Mouse (Mus musculus) bone marrow macrophage, adult 2 months (primary cell): ENCODE results near the gene Ddx39. TPM values are rescaled to one million over a fixed set of nuclear protein-coding genes. Genes with fewer than 3 reads are reported as not detected.

ENCODE experiments used
- H3K27ac ChIP-seq: 2 replicates; pipeline ENCODE4 v1.5.1; 2012; ENCODE audit warnings: low read depth, low read length; ENCODE audit not compliant: insufficient read depth
- H3K4me1 ChIP-seq: 2 replicates; pipeline ENCODE4 v1.6.1; 2012; ENCODE audit warnings: low read length; ENCODE audit not compliant: control insufficient read depth, insufficient read depth
- H3K4me3 ChIP-seq: 2 replicates; pipeline ENCODE4 v1.5.1; 2012; ENCODE audit warnings: mild to moderate bottlenecking, low read length, moderate library complexity; ENCODE audit not compliant: insufficient read depth
- CTCF ChIP-seq: IDR thresholded peaks from 2 replicates; pipeline ENCODE4 v1.5.1; 2012; ENCODE audit warnings: low read depth, mild to moderate bottlenecking, low read length, moderate library complexity
- POLR2A ChIP-seq: IDR thresholded peaks from 2 replicates; pipeline ENCODE4 v1.6.1; 2012; ENCODE audit warnings: mild to moderate bottlenecking, low read depth, low read length, borderline replicate concordance
- polyA plus RNA-seq: library from polyadenylated mRNA; stranded (reverse); fragments of >200 nt; gene quantifications from 2 replicates; pipeline ENCODE4 v1.2.4, GENCODE M21; 2012; ENCODE audit not compliant: missing spikeins, insufficient read depth, insufficient read length

Ddx39 gene
- polyA plus RNA-seq, 1 experiment, result 28.4 TPM

- peak within 1 kb of the TSS; percentile 96 for H3K4me3 ChIP-seq
- H3K4me1 ChIP-seq, result peaks cover 35% of the 10 kb centered on the region
- peak within 1 kb of the TSS; percentile 87 for H3K27ac ChIP-seq
- no peak for TF ChIP-seq CTCF
- TF ChIP-seq POLR2A, result peak; percentile 50; the same call in 1 of the 2 replicates
These were observed 16.1 kb upstream of the Ddx39 start, which contains the start of gene Pkn1 for GRCm38 (mm10) chr8:83698661-83699453. Gene Pkn1, minus strand, starts transcription at chr8:83699179.

GRCm38 (mm10) chr8:83699566-83699965, 15.4 kb upstream of the Ddx39 start:
- peak overlapping the region; percentile 82 for H3K4me3 ChIP-seq
- H3K4me1 ChIP-seq, result peaks cover 28% of the 10 kb centered on the region
- peak overlapping the region; percentile 75 for H3K27ac ChIP-seq
- TF ChIP-seq CTCF (no peak), POLR2A (no peak)

GRCm38 (mm10) chr8:83700423-83701085, 14.4 kb upstream of the Ddx39 start:
- Histone ChIP-seq H3K4me3 (no peak overlapping the region), H3K4me1 (peaks cover 21% of the 10 kb centered on the region), H3K27ac (no peak overlapping the region)
- TF ChIP-seq CTCF (no peak), POLR2A (no peak)

- Histone ChIP-seq H3K4me1 (peaks cover 12% of the 10 kb centered on the region), H3K4me3 (no peak overlapping the region), H3K27ac (no peak overlapping the region)
- TF ChIP-seq CTCF (no peak), POLR2A (no peak)
These were observed 11.6 kb upstream of the Ddx39 start for GRCm38 (mm10) chr8:83703426-83703825.

- Histone ChIP-seq H3K4me1 (no peaks in the 10 kb centered on the region; the same call in 1 of the 2 replicates), H3K4me3 (no peak overlapping the region), H3K27ac (no peak overlapping the region)
- no peak for TF ChIP-seq POLR2A
- TF ChIP-seq CTCF, result no peak
These were observed 8.6 kb upstream of the Ddx39 start for GRCm38 (mm10) chr8:83706411-83706810.

GRCm38 (mm10) chr8:83707554-83707953, 7.4 kb upstream of the Ddx39 start:
- no peak overlapping the region for H3K27ac ChIP-seq
- H3K4me1 ChIP-seq, result no peaks in the 10 kb centered on the region; the same call in 1 of the 2 replicates
- TF ChIP-seq CTCF (no peak), POLR2A (no peak)
- no peak overlapping the region for H3K4me3 ChIP-seq

GRCm38 (mm10) chr8:83714676-83715030, 324 bp upstream of the Ddx39 start:
- peak overlapping the region; percentile 71 for H3K27ac ChIP-seq
- H3K4me3 ChIP-seq, result peak overlapping the region; percentile 37
- TF ChIP-seq CTCF, result no peak
- TF ChIP-seq POLR2A, result no peak
- peaks cover 15% of the 10 kb centered on the region for H3K4me1 ChIP-seq

GRCm38 (mm10) chr8:83715771-83716170, 794 bp downstream of the Ddx39 start:
- H3K27ac ChIP-seq, result peak overlapping the region; percentile 79
- peak overlapping the region; percentile 85 for H3K4me3 ChIP-seq
- TF ChIP-seq POLR2A (no peak), CTCF (no peak)
- peaks cover 15% of the 10 kb centered on the region for H3K4me1 ChIP-seq

GRCm38 (mm10) chr8:83716563-83716962, 1.6 kb downstream of the Ddx39 start:
- Histone ChIP-seq H3K27ac (no peak overlapping the region), H3K4me3 (peak overlapping the region; percentile 85), H3K4me1 (peaks cover 15% of the 10 kb centered on the region)
- TF ChIP-seq CTCF (no peak), POLR2A (no peak)

- TF ChIP-seq POLR2A, result no peak
- TF ChIP-seq CTCF, result no peak
- H3K27ac ChIP-seq, result no peak overlapping the region
- H3K4me3 ChIP-seq, result no peak overlapping the region
- peaks cover 15% of the 10 kb centered on the region for H3K4me1 ChIP-seq
These were observed 4.1 kb downstream of the Ddx39 start for GRCm38 (mm10) chr8:83719048-83719447.
